Mouse (Mus musculus) liver, postnatal 0 days (tissue): ENCODE measurements around the gene Thada.

ENCODE experiments used
- CTCF ChIP-seq: sonication (generic); IDR thresholded peaks from 2 replicates; pipeline ENCODE4 v1.5.1; 2016; ENCODE audit warnings: antibody characterized with exemption, low read depth
- EP300 ChIP-seq: IDR thresholded peaks from 2 replicates; pipeline ENCODE4 v1.6.1; 2016; ENCODE audit warnings: antibody characterized with exemption, low read depth, mild to moderate bottlenecking

GRCm38 (mm10) chr17:84179026-84179972 lies 286.7 kb downstream of the Thada start:
- TF ChIP-seq CTCF (no peak), EP300 (no peak)
